8 mouse cellular contexts compared by ENCODE assay signal in genomic region chr7:44745076-44745475, GRCm38 (mm10). TPM values are rescaled to one million over a fixed set of nuclear protein-coding genes. Genes with fewer than 3 reads are reported as not detected.
DNase-seq lines count a peak whose midpoint lies in the region; ATAC-seq and TF ChIP-seq lines count a peak whose summit lies in the region.

No protein-coding gene starts in this region.

- no peaks in the 10 kb centered on the region for H3K9me3 ChIP-seq in embryonic facial prominence, embryonic 10.5 days
- no peaks in the 10 kb centered on the region for H3K9me3 ChIP-seq in intestine, postnatal 0 days (ENCODE audit: control insufficient read depth)
- H3K9me3 ChIP-seq in midbrain, embryonic 11.5 days (ENCODE audit: control insufficient read depth, low read length) = no peaks in the 10 kb centered on the region

- ATAC-seq in granulocyte monocyte progenitor cell, adult 5-6 weeks (replicated peaks; ENCODE audit: poor library complexity, severe bottlenecking) = peak; percentile 73
- ATAC-seq in intestine, postnatal 0 days = peak; percentile 41
- peak; percentile 62 for ATAC-seq in midbrain, embryonic 11.5 days (ENCODE audit: low FRiP score)

- peak; percentile 83 for DNase-seq in 3134 (ENCODE audit: extremely low read depth, insufficient read length, low spot score)
- DNase-seq in adrenal gland, postnatal 14 days = peak; percentile 87
- peak; percentile 89 for DNase-seq in embryonic facial prominence, embryonic 10.5 days (ENCODE audit: low spot score)
- DNase-seq in left cerebral cortex, postnatal 4 days = peak; percentile 78
- DNase-seq in midbrain, embryonic 11.5 days (ENCODE audit: low spot score, missing footprints) = peak; percentile 98
- DNase-seq in right cerebral cortex, postnatal 4 days = peak; percentile 79

- under 1% methylated on average over 18 of the region's 18 CpGs for WGBS in embryonic facial prominence, embryonic 10.5 days
- under 1% methylated on average over 18 of the region's 18 CpGs for WGBS in intestine, postnatal 0 days
- WGBS in midbrain, embryonic 11.5 days = under 1% methylated on average over 18 of the region's 18 CpGs

- no peaks in the 10 kb centered on the region for H3K27me3 ChIP-seq in embryonic facial prominence, embryonic 10.5 days (replicated peaks; ENCODE audit: low read depth, poor library complexity, severe bottlenecking)
- no peaks in the 10 kb centered on the region for H3K27me3 ChIP-seq in intestine, postnatal 0 days (replicated peaks; ENCODE audit: control insufficient read depth, insufficient read depth, low read length)
- H3K27me3 ChIP-seq in midbrain, embryonic 11.5 days (ENCODE audit: control insufficient read depth, insufficient read depth, low read length) = no peaks in the 10 kb centered on the region

- peaks cover 32% of the 10 kb centered on the region for H3K4me1 ChIP-seq in embryonic facial prominence, embryonic 10.5 days
- H3K4me1 ChIP-seq in intestine, postnatal 0 days (replicated peaks; ENCODE audit: control insufficient read depth, insufficient read depth, low read length) = peaks cover 5% of the 10 kb centered on the region; the same call in 1 of the 2 replicates
- peaks cover 17% of the 10 kb centered on the region for H3K4me1 ChIP-seq in midbrain, embryonic 11.5 days (ENCODE audit: control insufficient read depth, insufficient read depth, low read length)

- H3K4me3 ChIP-seq in embryonic facial prominence, embryonic 10.5 days = peak overlapping the region; percentile 63
- H3K4me3 ChIP-seq in intestine, postnatal 0 days (ENCODE audit: low read depth, low read length) = peak overlapping the region; percentile 33
- H3K4me3 ChIP-seq in midbrain, embryonic 11.5 days (ENCODE audit: low read depth, low read length) = peak overlapping the region; percentile 32

- H3K27ac ChIP-seq in embryonic facial prominence, embryonic 10.5 days (replicated peaks) = peak overlapping the region; percentile 78
- H3K27ac ChIP-seq in intestine, postnatal 0 days (ENCODE audit: low read depth, low read length) = no peak overlapping the region
- no peak overlapping the region for H3K27ac ChIP-seq in midbrain, embryonic 11.5 days (ENCODE audit: low read depth, low read length)

- no peak overlapping the region for H3K9ac ChIP-seq in intestine, postnatal 0 days (ENCODE audit: low read depth, low read length)
- peak overlapping the region; percentile 65 for H3K9ac ChIP-seq in midbrain, embryonic 11.5 days (ENCODE audit: low read length)

- no peaks in the 10 kb centered on the region for H3K36me3 ChIP-seq in embryonic facial prominence, embryonic 10.5 days (replicated peaks)
- H3K36me3 ChIP-seq in intestine, postnatal 0 days (ENCODE audit: control insufficient read depth, insufficient read depth) = no peaks in the 10 kb centered on the region
- no peaks in the 10 kb centered on the region for H3K36me3 ChIP-seq in midbrain, embryonic 11.5 days (ENCODE audit: control insufficient read depth, insufficient read depth, low read length)

- TF ChIP-seq CTCF in intestine, postnatal 0 days (IDR thresholded peaks at IDR 0.05; ENCODE audit: low read depth) = peak; percentile 89

- intact Hi-C loops in left cerebral cortex, postnatal 4 days (cut with DNase I) = no loop called here

- peak overlapping the region; percentile 71 for H3K4me2 ChIP-seq in intestine, postnatal 0 days (replicated peaks; ENCODE audit: low read depth)
- H3K4me2 ChIP-seq in midbrain, embryonic 11.5 days = peak overlapping the region; percentile 63

RNA-seq across cellular contexts. Expression of gene Vrk3, which starts 3.1 kb away (rescaled TPM):
- 34.3 and 52.4 TPM in 2 replicates for total RNA-seq in adrenal gland, postnatal 14 days (2021)
- 37.5 and 39.3 TPM in 2 replicates for polyA plus RNA-seq in embryonic facial prominence, embryonic 10.5 days (2016; fragmentation: Nextera tagmentation; extraction: Ambion mirVana)
- total RNA-seq in granulocyte monocyte progenitor cell, adult 5-6 weeks (2014; fragmentation: Nextera tagmentation) = 45.0 and 52.3 TPM in 2 replicates
- 27.4 and 34.8 TPM in 2 replicates for total RNA-seq in granulocyte monocyte progenitor cell, adult 5-6 weeks (2017)
- polyA plus RNA-seq in intestine, postnatal 0 days (2015; fragmentation: Nextera tagmentation; extraction: Ambion mirVana) = 35.1 and 37.0 TPM in 2 replicates
- 10 to 100 TPM; 19.6 to 25.9 TPM for total RNA-seq in left cerebral cortex, postnatal 4 days (2021)
- polyA plus RNA-seq in midbrain, embryonic 11.5 days (2014; fragmentation: Nextera tagmentation; extraction: Ambion mirVana) = 41.7 and 43.4 TPM in 2 replicates

RNA-seq across cellular contexts. Expression of gene Zfp473, which starts 5.8 kb away (rescaled TPM):
- total RNA-seq in adrenal gland, postnatal 14 days (2021) = 0.79 and 1.3 TPM in 2 replicates
- polyA plus RNA-seq in embryonic facial prominence, embryonic 10.5 days (2016; fragmentation: Nextera tagmentation; extraction: Ambion mirVana) = 3.6 and 4.2 TPM in 2 replicates
- 1.6 and 6.2 TPM in 2 replicates for total RNA-seq in granulocyte monocyte progenitor cell, adult 5-6 weeks (2014; fragmentation: Nextera tagmentation)
- total RNA-seq in granulocyte monocyte progenitor cell, adult 5-6 weeks (2017) = 2.0 and 2.2 TPM in 2 replicates
- 0.24 and 0.26 TPM in 2 replicates for polyA plus RNA-seq in intestine, postnatal 0 days (2015; fragmentation: Nextera tagmentation; extraction: Ambion mirVana)
- total RNA-seq in left cerebral cortex, postnatal 4 days (2021) = under 1 TPM; 0.84 to 0.91 TPM
- polyA plus RNA-seq in midbrain, embryonic 11.5 days (2014; fragmentation: Nextera tagmentation; extraction: Ambion mirVana) = 2.7 and 4.3 TPM in 2 replicates

RNA-seq across cellular contexts. Expression of gene Izumo2, which starts 36.5 kb away (rescaled TPM):
- not detected in 2 replicates for total RNA-seq in adrenal gland, postnatal 14 days (2021)
- not detected in 2 replicates for polyA plus RNA-seq in embryonic facial prominence, embryonic 10.5 days (2016; fragmentation: Nextera tagmentation; extraction: Ambion mirVana)
- not detected in 2 replicates for total RNA-seq in granulocyte monocyte progenitor cell, adult 5-6 weeks (2014; fragmentation: Nextera tagmentation)
- total RNA-seq in granulocyte monocyte progenitor cell, adult 5-6 weeks (2017) = not detected in 2 replicates
- not detected in 2 replicates for polyA plus RNA-seq in intestine, postnatal 0 days (2015; fragmentation: Nextera tagmentation; extraction: Ambion mirVana)
- not detected for total RNA-seq in left cerebral cortex, postnatal 4 days (2021)
- not detected in 2 replicates for polyA plus RNA-seq in midbrain, embryonic 11.5 days (2014; fragmentation: Nextera tagmentation; extraction: Ambion mirVana)
